Comparison of ENCODE assay signal across 9 mouse cellular contexts in the genomic region with DNA sequence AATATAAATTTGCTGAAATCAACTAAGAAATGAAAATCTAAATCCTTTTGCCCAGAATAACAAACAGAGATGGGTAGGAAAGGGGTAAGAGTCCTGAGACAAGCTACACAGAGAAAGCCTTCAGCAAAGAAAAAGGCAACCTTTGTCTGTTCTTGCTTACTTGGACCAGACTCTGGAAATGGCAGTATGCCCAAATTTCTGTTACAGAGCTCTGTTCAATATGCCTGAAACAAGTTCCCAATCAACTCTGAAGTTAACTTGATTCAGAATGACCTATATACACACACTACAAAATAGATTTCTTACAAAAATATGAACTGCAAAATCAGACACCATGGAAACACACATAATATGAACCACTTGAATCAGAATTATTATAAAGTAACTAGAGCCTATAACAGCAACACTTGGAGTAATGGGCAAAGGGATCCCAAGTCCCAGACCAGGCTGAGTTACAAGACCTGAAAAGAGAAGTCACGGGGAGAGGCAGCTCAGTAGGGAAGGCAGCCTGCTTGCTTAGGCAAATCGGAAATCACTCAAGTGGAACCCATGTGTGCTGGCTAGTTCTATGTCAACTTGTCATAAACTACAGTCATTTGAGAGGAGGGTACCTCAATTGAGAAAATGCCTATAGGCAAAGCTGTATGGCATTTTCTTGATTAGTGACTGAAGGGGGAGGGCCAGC. TPM values are rescaled to one million over a fixed set of nuclear protein-coding genes. Genes with fewer than 3 reads are reported as not detected.
A peak's percentile ranks its signal among the peaks of the same experiment; 100 is the strongest.
DNase-seq lines count a peak whose midpoint lies in the region; TF ChIP-seq lines count a peak whose summit lies in the region.
"Had no signal": no experiment of that assay in that cellular context is flagged by ENCODE, and none has a peak within 500 bp of the region (broad histone marks: within the 10 kb centered on the region; RNA-seq: fewer than 3 reads in every experiment).

No protein-coding gene starts in this region.

- no peak overlapping the region for H3K4me3 ChIP-seq in layer of hippocampus, adult 2 months

- DNase-seq in cerebellum, postnatal 10 days: peak; percentile 37 to 46
- DNase-seq in cerebellum, adult 9-11 months: no peak
- peak; percentile 48 to 73 for DNase-seq in layer of hippocampus, adult 2 months (ENCODE audit: low spot score in 2 of 2)
- DNase-seq in layer of hippocampus, postnatal 36 days: no peak
- DNase-seq in Muller cell, postnatal 12 days (ENCODE audit: inconsistent ontology term): peak; percentile 66
- peak; percentile 54 for DNase-seq in layer of hippocampus, adult 9-11 months
- no peak for DNase-seq in testis, postnatal 10 days (ENCODE audit: low spot score)
- no peak for DNase-seq in urinary bladder, postnatal 10 days (ENCODE audit: low spot score)
- DNase-seq: thymus, postnatal 25 days had no signal

- TF ChIP-seq CTCF in layer of hippocampus, adult 2 months (conservative IDR thresholded peaks at IDR 0.05): no peak

- H3K27ac ChIP-seq in layer of hippocampus, adult 2 months: peak overlapping the region; percentile 87

RNA-seq across cellular contexts. Expression of gene Abi1, which starts 53.9 kb away (rescaled TPM):
- 100 to 1,000 TPM; 221 to 234 TPM for total RNA-seq in layer of hippocampus, adult 2 months (2021)
- 100 to 1,000 TPM; 216 to 228 TPM for total RNA-seq in layer of hippocampus, postnatal 36 days (2021)

Comparison
In these comparisons a context has a peak if more than half of its experiments do, and no peak if none do; other contexts are left out.
1. DNase-seq: peak in cerebellum, postnatal 10 days (2 of 2), layer of hippocampus, adult 2 months (2 of 2), Muller cell, postnatal 12 days (single experiment) and layer of hippocampus, adult 9-11 months (single experiment); none in cerebellum, adult 9-11 months (single experiment), layer of hippocampus, postnatal 36 days (0 of 2), testis, postnatal 10 days (single experiment) and urinary bladder, postnatal 10 days (single experiment).